Mouse (Mus musculus): Measurements from ENCODE around the gene Mga.
A peak's percentile ranks its signal among the peaks of the same experiment; 100 is the strongest.

Gene Mga

DNA sequence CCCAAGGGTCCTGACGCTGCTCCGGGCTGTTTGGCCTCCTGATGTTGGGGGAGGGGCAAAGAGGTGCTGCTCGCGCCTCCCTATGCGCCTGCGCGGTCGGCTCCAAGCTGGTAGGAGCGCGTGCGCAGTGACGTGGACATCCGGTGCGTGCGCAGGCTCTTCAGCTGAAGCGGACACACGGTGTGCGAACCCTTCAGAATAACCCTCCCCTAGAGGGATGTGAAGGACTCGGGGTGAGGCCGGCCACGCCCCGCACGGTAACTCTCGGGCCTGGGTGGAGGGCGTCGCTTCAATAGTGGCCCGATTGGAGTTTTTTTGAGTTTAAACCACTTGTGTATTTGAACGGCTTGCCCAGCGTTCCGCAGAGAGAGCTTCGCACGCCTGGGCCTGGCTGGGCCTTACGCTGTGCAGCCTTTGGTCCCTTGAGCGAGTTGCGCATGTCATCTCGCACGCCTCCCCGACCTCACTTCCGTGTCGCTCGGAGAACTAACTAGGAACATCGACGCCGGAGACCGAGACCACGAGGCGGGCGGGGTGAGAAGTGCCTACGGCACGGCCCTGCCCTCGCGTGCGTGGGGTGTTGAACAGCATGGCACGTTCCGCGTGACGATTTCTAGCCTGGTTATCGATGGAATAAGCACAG, at the start of gene Mga:
Mga (plus strand) TSS at position 139 of the 643 bp plus-strand sequence.
- peak; percentile 97 for DNase-seq

DNA sequence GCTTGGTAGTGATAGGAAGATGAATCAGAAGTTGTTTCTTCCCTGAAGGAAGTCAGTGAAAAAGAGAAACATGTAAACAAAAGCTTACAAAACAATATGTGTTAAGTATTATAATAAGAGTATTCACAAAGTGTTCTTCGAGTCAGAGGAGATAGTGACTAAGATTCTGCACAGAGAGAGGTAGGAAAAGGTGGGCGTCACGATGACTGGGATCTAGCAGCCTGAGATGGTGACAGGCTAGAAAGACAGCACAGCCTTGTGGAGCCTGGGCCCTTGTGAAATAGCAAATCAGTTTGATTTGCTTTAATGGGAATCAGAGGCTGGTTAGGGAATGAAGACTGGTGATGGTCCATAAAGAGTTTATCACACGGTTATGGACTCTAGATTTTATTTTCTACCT, 43.2 kb upstream of the Mga start:
- no peak for DNase-seq

DNA sequence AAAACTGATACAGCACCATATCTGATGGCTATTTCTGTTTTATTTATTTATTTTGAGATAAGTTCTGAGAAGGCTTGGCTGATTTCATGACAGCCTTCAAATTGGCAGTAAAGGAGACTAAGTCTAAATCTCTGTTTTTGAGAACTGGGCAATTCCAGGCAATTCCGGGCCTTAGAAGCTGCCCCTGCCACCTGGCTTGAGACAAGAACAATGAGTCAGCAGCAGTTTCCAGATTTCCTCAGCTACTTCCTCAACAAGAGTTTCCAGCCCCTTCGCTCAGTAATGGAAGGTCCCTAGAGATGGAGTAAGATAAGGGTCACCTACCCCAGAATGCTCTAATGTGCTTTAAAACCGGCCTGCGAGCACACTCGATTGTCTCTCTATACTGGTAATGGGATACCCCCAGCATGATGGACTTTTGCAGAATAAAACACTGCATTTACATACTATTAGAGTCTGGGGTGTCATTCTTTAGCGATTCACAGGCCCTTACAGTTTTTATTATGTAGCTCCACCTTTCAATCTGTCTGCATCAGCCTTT, 41.6 kb upstream of the Mga start:
- DNase-seq = no peak

- no peak for DNase-seq
These were observed 39.7 kb upstream of the Mga start for GRCm38 (mm10) chr2:119857341-119857740.

DNA sequence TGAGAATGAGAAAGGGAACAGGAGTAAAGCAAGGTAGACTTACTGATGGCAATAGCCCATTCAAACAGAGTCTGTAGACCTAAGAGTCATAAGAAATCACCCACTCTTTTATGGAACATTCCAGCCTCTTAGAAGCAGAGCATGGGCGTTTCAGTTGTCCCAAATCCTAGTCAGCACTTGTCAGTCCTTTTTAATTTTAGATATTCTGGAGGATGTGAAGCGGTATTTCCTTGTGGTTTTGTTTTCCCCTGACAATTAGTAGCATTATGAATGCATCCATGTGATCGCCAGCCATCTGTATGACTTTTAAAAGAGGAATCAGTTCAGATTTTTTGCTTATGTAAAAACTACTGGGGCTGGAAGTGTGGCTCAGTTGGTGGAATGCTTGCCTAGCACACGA, 32.5 kb upstream of the Mga start:
- no peak for DNase-seq

- peak; percentile 75 for DNase-seq
These were observed 24.5 kb upstream of the Mga start for GRCm38 (mm10) chr2:119872371-119873104.

- peak; percentile 93 for DNase-seq
These were observed 23.9 kb upstream of the Mga start for GRCm38 (mm10) chr2:119873105-119873464.

DNA sequence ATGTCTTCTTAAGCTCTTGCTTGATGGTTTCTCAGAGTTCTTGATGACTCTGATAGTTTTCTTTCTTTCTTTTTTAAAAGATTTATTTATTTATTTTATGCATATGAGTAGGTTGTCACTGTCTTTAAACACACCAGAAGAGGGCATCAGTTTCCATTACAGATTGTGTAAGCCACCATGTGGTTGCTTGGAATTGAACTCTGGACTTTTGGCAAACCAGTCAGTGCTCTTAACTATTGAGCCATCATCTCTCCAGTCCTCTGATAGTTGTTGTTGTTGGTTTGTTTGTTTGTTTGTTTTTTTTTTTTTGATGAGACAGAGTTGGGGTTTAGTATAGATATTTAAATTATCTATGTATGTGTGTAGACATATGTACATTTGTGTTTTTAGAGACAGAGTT, 21.0 kb upstream of the Mga start:
- DNase-seq = no peak

- no peak for DNase-seq
These were observed 9.8 kb upstream of the Mga start for GRCm38 (mm10) chr2:119887201-119887600.

DNA sequence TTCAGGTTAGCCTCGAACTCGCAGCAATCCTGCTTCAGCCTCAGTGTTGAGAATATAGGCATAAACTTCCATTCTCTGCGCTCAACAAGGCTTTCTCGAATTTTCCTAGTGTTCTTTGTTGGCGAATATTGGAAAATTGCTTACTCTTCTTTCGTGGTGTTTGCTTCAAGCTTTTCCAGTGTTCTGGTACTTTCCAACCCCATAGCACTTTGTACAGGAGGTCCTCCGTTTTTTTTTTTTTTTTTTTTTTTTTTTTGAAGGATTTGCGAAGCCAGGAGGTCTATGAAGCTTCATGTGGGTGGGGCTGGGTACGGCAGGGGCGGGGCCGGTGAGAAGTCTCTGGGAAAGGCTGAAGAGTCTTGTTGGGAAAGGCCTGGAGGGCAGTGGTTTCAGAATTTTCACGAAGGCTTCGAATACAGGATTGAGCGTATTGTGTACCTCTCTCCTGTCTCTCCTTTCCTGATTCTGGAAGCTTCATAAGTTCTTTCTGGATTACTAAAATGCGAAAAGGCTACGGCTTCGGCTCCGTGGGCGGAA, 407 bp upstream of the Mga start:
- no peak for DNase-seq

- DNase-seq = peak; percentile 36
These were observed 1.1 kb downstream of the Mga start for GRCm38 (mm10) chr2:119898141-119898594.

GRCm38 (mm10) chr2:119916007-119916406, 19.0 kb downstream of the Mga start:
- DNase-seq = no peak

GRCm38 (mm10) chr2:119917631-119918369, 20.8 kb downstream of the Mga start:
- no peak for DNase-seq

DNA sequence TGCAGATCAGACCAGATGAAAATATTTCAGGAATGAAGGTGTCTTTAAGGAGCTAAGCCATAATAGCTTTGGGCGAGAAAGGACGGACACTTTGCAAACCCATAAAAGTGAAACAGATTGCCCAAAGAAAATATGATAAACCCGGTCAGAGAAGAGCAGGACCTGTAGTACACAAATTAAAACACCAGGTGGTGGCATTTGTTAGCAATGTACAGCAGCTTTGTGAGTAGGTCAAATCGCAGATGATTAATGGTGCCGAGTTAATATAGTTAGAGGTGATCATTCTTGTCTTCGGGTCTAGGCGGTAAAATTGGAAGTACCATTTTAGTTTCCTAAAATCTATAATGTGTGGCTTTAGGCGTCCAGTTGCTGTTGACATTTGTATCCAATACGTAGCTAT, 73.5 kb downstream of the Mga start:
- no peak for DNase-seq

DNA sequence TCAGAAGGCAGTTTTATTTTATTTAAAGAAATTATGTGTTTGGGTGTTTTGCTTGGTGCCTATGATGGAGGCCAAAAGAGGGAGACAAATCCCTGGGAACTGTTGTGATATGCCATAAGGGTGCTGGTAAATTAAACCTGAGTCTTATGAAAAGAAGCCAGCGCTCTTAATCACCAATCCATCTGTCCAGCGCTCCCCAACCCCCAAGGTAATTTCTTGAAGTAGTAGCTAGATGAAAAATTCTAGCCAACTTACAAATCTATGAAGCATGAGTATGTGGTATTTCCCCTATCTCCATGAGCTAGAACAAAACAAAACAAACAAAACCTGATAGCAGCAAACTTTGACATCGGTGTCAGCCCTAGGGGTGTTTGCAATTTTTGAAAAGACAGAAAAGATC, 74.3 kb downstream of the Mga start:
- DNase-seq = no peak

DNA sequence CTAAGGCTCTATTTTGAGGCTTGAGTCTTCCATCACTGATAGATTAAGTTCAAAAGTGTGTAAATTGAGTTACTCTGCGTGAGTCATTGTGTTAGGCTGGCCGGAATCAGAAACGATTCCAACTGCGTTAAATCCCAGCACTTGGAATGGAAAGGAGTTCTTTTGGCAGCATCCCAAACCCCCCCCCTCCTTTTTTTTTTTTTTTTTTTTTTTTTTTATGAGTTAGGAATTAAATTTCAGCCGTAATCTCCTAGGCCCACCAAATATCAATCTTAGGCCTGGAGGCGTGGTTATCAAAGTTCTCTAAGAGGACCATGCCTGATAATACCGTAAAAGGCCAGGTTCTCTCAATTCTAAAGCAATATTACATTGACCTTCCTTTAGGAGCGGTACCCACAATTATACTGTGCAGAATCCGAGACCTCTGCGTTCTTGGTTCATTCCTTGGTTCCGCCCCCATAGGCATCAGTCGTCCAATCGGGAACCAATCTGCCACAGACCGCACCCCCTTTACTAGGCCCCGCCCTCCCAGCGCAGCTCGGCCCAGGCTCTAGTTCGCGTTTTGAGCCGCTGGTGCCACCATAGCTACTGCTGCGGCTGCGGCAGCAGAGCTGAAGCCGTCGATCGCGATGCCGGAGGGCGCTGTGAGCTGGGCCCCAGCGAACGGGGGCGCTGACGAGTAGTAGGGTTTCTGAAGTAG, 75.0 kb downstream of the Mga start:
- DNase-seq = peak; percentile 95

DNA sequence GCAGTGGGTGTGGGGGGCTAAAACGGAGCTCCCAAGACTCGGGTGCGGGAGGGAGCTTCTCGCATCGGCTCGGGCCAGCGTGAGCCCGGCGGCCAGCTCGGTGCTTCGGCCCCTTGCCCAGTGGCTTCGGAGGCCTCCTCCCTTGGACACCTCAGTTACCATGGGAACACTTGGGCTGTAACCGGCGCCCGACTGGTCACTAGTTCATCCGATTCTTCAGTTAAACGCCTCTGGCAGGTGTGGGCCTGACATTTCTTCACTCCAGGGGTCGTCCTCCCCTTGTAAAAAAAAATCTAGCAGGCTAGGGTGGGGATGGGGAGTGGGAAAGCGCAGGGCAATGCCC, 75.5 kb downstream of the Mga start, which contains the start of gene Mapkbp1:
Mapkbp1 (plus strand) TSS at position 163 of the 343 bp plus-strand sequence.
- no peak for DNase-seq

- no peak for DNase-seq
These were observed 83.4 kb downstream of the Mga start for GRCm38 (mm10) chr2:119980343-119980986.

GRCm38 (mm10) chr2:119981631-119982030, 84.6 kb downstream of the Mga start:
- no peak for DNase-seq

- DNase-seq = no peak
These were observed 88.8 kb downstream of the Mga start for GRCm38 (mm10) chr2:119985871-119986270.

DNA sequence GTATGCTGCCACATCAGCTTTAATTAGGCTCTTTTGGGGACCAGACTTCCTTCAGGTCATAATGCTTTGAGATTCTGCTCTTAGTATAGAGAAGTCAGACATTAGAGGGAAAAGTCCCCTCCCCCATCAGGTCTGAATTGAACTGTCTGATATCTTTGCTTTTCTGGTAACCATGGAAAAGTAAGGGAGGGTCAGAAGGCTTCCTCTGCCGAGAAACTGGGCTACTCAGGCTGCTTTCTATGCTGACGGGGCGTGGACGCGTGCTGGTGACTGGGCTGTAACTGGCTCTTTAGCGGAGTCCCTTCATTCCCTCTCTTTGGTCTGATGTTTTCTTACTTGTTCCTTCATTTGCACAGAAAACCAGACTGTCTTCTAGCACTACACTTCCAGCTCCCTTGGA, 89.3 kb downstream of the Mga start:
- no peak for DNase-seq

GRCm38 (mm10) chr2:119987441-119987840, 90.4 kb downstream of the Mga start:
- no peak for DNase-seq

Data from right cerebral cortex, postnatal 14 days (tissue).